Mouse (Mus musculus) MEL (cell line): ENCODE data around the gene Kctd18. TPM values are rescaled to one million over a fixed set of nuclear protein-coding genes. Genes with fewer than 3 reads are reported as not detected.

Experiments used
- DNase-seq: peaks from one replicate; pipeline ENCODE4 v3.0.0; 2011; ENCODE audit warnings: low read depth, low spot score
- H3K27ac ChIP-seq: 2 replicates; pipeline ENCODE4 v1.5.1; 2012; ENCODE audit warnings: low read depth, mild to moderate bottlenecking, control low read depth, low read length, moderate library complexity; ENCODE audit not compliant: control insufficient read depth
- H3K27me3 ChIP-seq, 2 experiments: fragments of 150-350 bp in 1 of 2; sonication (generic) in 1 of 2; 2 replicates each; pipeline ENCODE4 v1.6.1; 2012; ENCODE audit warnings: low read length in 2 of 2, mild to moderate bottlenecking in 2 of 2, improper control_type of control experiment in 1 of 2, moderate library complexity in 1 of 2; ENCODE audit not compliant: insufficient read depth in 2 of 2, control insufficient read depth in 1 of 2
- H3K36me3 ChIP-seq, 2 experiments: 2 replicates each; pipeline ENCODE4 v1.6.1; 2012 to 2014; ENCODE audit warnings: low read length in 2 of 2, improper control_type of control experiment in 1 of 2, inconsistent platforms in 1 of 2, mild to moderate bottlenecking in 1 of 2; ENCODE audit not compliant: insufficient read depth in 2 of 2, control insufficient read depth in 1 of 2
- H3K4me1 ChIP-seq, 2 experiments: fragments of 150-350 bp in 1 of 2; sonication (generic) in 1 of 2; 2 replicates each; pipeline ENCODE4 v1.6.1; 2012; ENCODE audit warnings: low read length in 2 of 2, improper control_type of control experiment in 1 of 2, mild to moderate bottlenecking in 1 of 2; ENCODE audit not compliant: insufficient read depth in 2 of 2, control insufficient read depth in 1 of 2
- H3K4me3 ChIP-seq, 2 experiments: fragments of 150-350 bp in 1 of 2; sonication (generic) in 1 of 2; 2 replicates each; pipeline ENCODE4 v1.5.1; 2012; ENCODE audit warnings: low read depth in 2 of 2, low read length in 2 of 2, mild to moderate bottlenecking in 2 of 2, moderate library complexity in 2 of 2, control low read depth in 1 of 2, improper control_type of control experiment in 1 of 2; ENCODE audit not compliant: control insufficient read depth in 1 of 2, insufficient read depth in 1 of 2
- H3K79me2 ChIP-seq: 2 replicates; pipeline ENCODE4 v1.6.1; 2012; ENCODE audit warnings: mild to moderate bottlenecking, low read length, moderate library complexity; ENCODE audit not compliant: control insufficient read depth, poor library complexity, insufficient read depth
- H3K9ac ChIP-seq: 2 replicates; pipeline ENCODE4 v1.6.1; 2012; ENCODE audit warnings: low read depth, mild to moderate bottlenecking, control low read depth, low read length, moderate library complexity; ENCODE audit not compliant: control insufficient read depth, poor library complexity, severe bottlenecking
- H3K9me3 ChIP-seq: fragments of 150-350 bp; sonication (generic); replicated peaks from 2 replicates; pipeline ENCODE4 v1.6.1; 2012; ENCODE audit warnings: mild to moderate bottlenecking, low read length, improper control_type of control experiment, moderate library complexity; ENCODE audit not compliant: insufficient read depth
- E2F4 ChIP-seq: IDR thresholded peaks from 2 replicates; pipeline ENCODE4 v1.6.1; 2011; ENCODE audit warnings: low read depth, low read length, improper control_type of control experiment, borderline replicate concordance
- JUND ChIP-seq: IDR thresholded peaks from 2 replicates; pipeline ENCODE4 v1.6.1; 2011; ENCODE audit warnings: low read depth, mild to moderate bottlenecking, improper control_type of control experiment, low read length
- MAX ChIP-seq: IDR thresholded peaks from 2 replicates; pipeline ENCODE4 v1.6.1; 2011; ENCODE audit warnings: low read length, improper control_type of control experiment
- MEF2A ChIP-seq: IDR thresholded peaks from 2 replicates; pipeline ENCODE4 v1.6.1; 2014; ENCODE audit warnings: low read depth, mild to moderate bottlenecking, inconsistent platforms, low read length, improper control_type of control experiment; ENCODE audit not compliant: poor library complexity, insufficient replicate concordance, severe bottlenecking; ENCODE audit errors: extremely low read depth
- MYB ChIP-seq: IDR thresholded peaks from 2 replicates; pipeline ENCODE4 v1.6.1; 2011; ENCODE audit warnings: mild to moderate bottlenecking, low read depth, low read length, improper control_type of control experiment
- RAD21 ChIP-seq: IDR thresholded peaks from 2 replicates; pipeline ENCODE4 v1.6.1; 2011; ENCODE audit warnings: mild to moderate bottlenecking, low read depth, low read length, improper control_type of control experiment
- RCOR1 ChIP-seq: IDR thresholded peaks from 2 replicates; pipeline ENCODE4 v1.6.1; 2012; ENCODE audit warnings: low read depth, mild to moderate bottlenecking, inconsistent platforms, low read length, improper control_type of control experiment
- USF2 ChIP-seq, 2 experiments: IDR thresholded peaks; 2 replicates each; pipeline ENCODE4 v1.6.1; 2011 to 2012; ENCODE audit warnings: improper control_type of control experiment in 2 of 2, low read length in 2 of 2, borderline replicate concordance in 1 of 2, inconsistent platforms in 1 of 2, low read depth in 1 of 2, mild to moderate bottlenecking in 1 of 2; ENCODE audit not compliant: insufficient read depth in 1 of 2
- ZMIZ1 ChIP-seq: IDR thresholded peaks from 2 replicates; pipeline ENCODE4 v1.6.1; 2012; ENCODE audit warnings: low read depth, mild to moderate bottlenecking, inconsistent platforms, low read length, improper control_type of control experiment, moderate library complexity
- ZNF384 ChIP-seq: IDR thresholded peaks from 2 replicates; pipeline ENCODE4 v1.6.1; 2012; ENCODE audit warnings: low read depth, mild to moderate bottlenecking, inconsistent platforms, low read length, improper control_type of control experiment
- polyA plus RNA-seq, 2 experiments: library from polyadenylated mRNA; stranded (reverse) in 1 of 2; unstranded in 1 of 2; fragments of >175 nt in 1 of 2; fragments of >200 nt in 1 of 2; gene quantifications; 2 replicates each; pipeline versions ENCODE4 v1.2.1 to v1.2.4; 2012; ENCODE audit warnings: low replicate concordance in 2 of 2, low read depth in 1 of 2; ENCODE audit not compliant: insufficient read length in 2 of 2, insufficient read depth in 1 of 2, missing spikeins in 1 of 2
- total RNA-seq: library from RNA; depleted of rRNA; stranded (reverse); fragments of 300-350 nt; gene quantifications from 2 replicates; pipeline ENCODE4 v1.2.3, GENCODE M21; 2012

Gene Kctd18
- total and polyA plus RNA-seq, 3 experiments: 11.1 to 12.6 TPM; not detected in 1

DNA sequence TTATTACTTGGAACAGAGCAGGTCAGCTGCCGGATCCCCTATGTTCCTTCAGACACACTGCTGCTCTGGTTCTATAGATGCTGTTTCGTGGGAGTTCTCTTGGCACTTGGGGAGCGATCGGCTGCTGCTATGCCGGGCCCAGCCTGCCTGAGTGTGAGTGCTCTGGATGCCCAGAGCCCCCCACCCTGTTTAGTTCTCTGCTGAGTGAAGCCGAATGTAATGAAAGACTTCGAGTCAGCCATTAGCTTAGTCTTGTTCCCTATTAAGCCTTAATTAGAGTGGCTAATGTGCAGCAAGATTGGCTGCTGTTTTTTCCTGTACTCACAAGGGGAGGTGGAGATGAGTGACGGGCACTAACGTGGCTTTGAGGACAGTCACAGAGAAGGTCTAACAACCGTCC lies 78.1 kb downstream of the Kctd18 start:
- no peak for DNase-seq
- no peaks in the 10 kb centered on the region for H3K36me3 ChIP-seq
- H3K27ac ChIP-seq: no peak overlapping the region
- no peak for TF ChIP-seq MEF2A
- TF ChIP-seq MYB: no peak
- no peak for TF ChIP-seq ZMIZ1
- no peaks in the 10 kb centered on the region for H3K9me3 ChIP-seq
- no peaks in the 10 kb centered on the region for H3K4me1 ChIP-seq
- no peak overlapping the region for H3K4me3 ChIP-seq
- H3K27me3 ChIP-seq: no peaks in the 10 kb centered on the region
- no peaks in the 10 kb centered on the region for H3K79me2 ChIP-seq
- no peak overlapping the region for H3K9ac ChIP-seq

DNA sequence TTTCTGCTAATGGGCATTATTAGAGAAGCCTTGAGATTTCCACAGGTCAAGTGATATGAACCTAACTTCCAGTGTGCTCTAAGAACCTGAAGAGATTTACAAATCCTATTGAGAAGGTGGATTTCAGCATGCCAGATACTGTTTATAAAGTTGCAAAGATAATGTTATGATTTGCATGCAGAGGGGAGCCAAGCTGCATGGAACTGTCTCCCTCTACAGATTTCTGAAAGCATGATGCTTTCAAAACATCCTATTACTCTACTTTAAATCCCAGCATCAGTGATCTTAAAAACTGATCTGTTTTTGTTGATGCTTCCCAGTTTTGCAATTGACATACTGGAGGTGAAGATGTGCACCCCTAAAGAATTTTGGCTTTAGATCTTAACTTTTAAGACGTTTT lies 84.5 kb downstream of the Kctd18 start:
- H3K9me3 ChIP-seq: no peaks in the 10 kb centered on the region
- no peak for TF ChIP-seq RAD21
- TF ChIP-seq USF2 (IDR thresholded peaks at IDR 0.05; ENCODE audit: borderline replicate concordance in 1 of 2, insufficient read depth in 1 of 2, low read depth in 1 of 2, low read length in 2 of 2): no peak
- no peak for TF ChIP-seq MAX
- no peak for TF ChIP-seq ZNF384
- no peak for TF ChIP-seq JUND
- no peak for TF ChIP-seq RCOR1
- no peaks in the 10 kb centered on the region for H3K36me3 ChIP-seq
- no peak overlapping the region for H3K27ac ChIP-seq
- no peak for DNase-seq
- no peaks in the 10 kb centered on the region for H3K4me1 ChIP-seq
- H3K4me3 ChIP-seq: no peak overlapping the region
- no peaks in the 10 kb centered on the region for H3K79me2 ChIP-seq
- no peaks in the 10 kb centered on the region for H3K27me3 ChIP-seq
- no peak overlapping the region for H3K9ac ChIP-seq

DNA sequence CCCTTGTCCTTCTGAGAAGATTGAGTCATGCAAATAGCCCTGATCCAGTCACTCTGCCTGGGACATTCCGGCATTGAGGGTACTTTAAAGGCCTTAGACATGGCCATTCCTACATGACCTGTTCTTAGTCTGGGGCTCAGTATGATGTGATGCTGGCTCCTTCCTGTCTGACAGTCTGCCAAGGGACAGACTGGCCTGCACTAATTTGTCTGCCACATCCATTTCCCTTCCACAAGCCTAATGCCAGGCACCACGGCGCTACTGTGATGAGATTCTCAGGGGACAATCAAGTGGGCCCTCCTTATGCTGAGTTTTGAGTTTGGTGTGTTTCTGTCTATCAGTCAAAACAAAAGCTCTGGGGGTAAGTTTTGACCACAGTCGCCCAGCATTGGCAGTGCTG lies 100.2 kb downstream of the Kctd18 start:
- Histone ChIP-seq H3K4me1 (no peaks in the 10 kb centered on the region), H3K27me3 (no peaks in the 10 kb centered on the region), H3K27ac (no peak overlapping the region), H3K9me3 (no peaks in the 10 kb centered on the region), H3K9ac (no peak overlapping the region), H3K79me2 (no peaks in the 10 kb centered on the region), H3K36me3 (no peaks in the 10 kb centered on the region)
- no peak for TF ChIP-seq E2F4
- TF ChIP-seq, all 39 proteins: peak for 0
- DNase-seq: no peak
- H3K4me3 ChIP-seq: no peak overlapping the region
